Mouse (Mus musculus) embryonic facial prominence, embryonic 12.5 days (tissue): ENCODE measurements at regions not wholly inside any gene's neighbourhood (a gene's known extent, or its start where the extent isn't known, plus 50 kb on each side); places are given as distances from the start of the nearest gene placed in this dataset.

Experiments
- ATAC-seq: fragments of 200-750 bp; cut with Nextera tagmentation; 2 replicates; pipeline ENCODE4 v1.8.0; 2017; ENCODE audit not compliant: insufficient number of reproducible peaks, insufficient read depth, low FRiP score, low TSS enrichment
- H3K27ac ChIP-seq: fragments of 300-500 bp; sonication (generic); 2 replicates; pipeline ENCODE4 v1.5.1; 2016; ENCODE audit warnings: mild to moderate bottlenecking
- H3K27me3 ChIP-seq: fragments of 300-500 bp; sonication (generic); 2 replicates; pipeline ENCODE4 v1.6.1; 2016; ENCODE audit warnings: mild to moderate bottlenecking, moderate library complexity
- H3K36me3 ChIP-seq: fragments of 300-500 bp; sonication (generic); 2 replicates; pipeline ENCODE4 v1.6.1; 2016; ENCODE audit warnings: mild to moderate bottlenecking
- H3K4me1 ChIP-seq: fragments of 300-500 bp; sonication (generic); 2 replicates; pipeline ENCODE4 v1.6.1; 2016
- H3K4me2 ChIP-seq: fragments of 300-500 bp; sonication (generic); replicated peaks from 2 replicates; pipeline ENCODE4 v1.6.1; 2016; ENCODE audit warnings: mild to moderate bottlenecking, moderate library complexity
- H3K4me3 ChIP-seq: fragments of 300-500 bp; sonication (generic); 2 replicates; pipeline ENCODE4 v1.5.1; 2016; ENCODE audit warnings: mild to moderate bottlenecking
- H3K9ac ChIP-seq: fragments of 300-500 bp; sonication (generic); 2 replicates; pipeline ENCODE4 v1.6.1; 2016; ENCODE audit warnings: mild to moderate bottlenecking, moderate library complexity
- H3K9me3 ChIP-seq: fragments of 300-500 bp; sonication (generic); 2 replicates; pipeline ENCODE4 v1.6.1; 2016; ENCODE audit warnings: mild to moderate bottlenecking, moderate library complexity
- WGBS: fragments of 180-500 bp; shearing (Covaris S2); methylation state at CpG from one replicate; pipeline ENCODE4 v1.1.7; 2016; 5-methylcytosine and 5-hydroxymethylcytosine counted together

- Histone ChIP-seq H3K4me3 (no peak overlapping the region), H3K4me1 (no peaks in the 10 kb centered on the region), H3K36me3 (no peaks in the 10 kb centered on the region), H3K27me3 (no peaks in the 10 kb centered on the region), H3K27ac (no peak overlapping the region), H3K9me3 (no peaks in the 10 kb centered on the region), H3K9ac (no peak overlapping the region), H3K4me2 (no peak overlapping the region)
- 92% methylated on average over 37 of the region's 37 CpGs for WGBS
- ATAC-seq: no peak
Observed at GRCm38 (mm10) chr3:9959716-9960661, 127.9 kb upstream of the Gm9833 start.

DNA sequence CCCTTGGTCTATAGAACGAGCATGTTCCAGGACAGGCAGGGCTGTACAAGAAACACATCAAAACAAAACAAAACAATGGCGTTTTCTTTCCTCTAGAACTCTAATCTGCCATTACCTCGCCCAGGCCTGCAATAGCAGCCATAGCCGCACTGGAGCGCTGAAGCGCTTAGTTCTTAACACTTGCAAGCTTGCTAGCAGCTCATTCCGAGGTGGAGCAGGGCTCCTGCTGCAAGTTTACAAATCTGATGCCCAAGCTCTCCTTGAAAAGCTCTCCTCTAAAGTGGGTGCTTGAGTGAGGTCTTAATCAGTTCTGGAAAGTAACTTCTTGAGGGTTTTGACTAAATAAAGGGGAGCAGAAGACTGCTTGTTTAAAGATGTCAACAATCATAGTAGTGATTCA lies 127.2 kb upstream of the Gm9833 start:
- no peaks in the 10 kb centered on the region for H3K4me1 ChIP-seq

More for the DNA sequence above, 127.2 kb upstream of the Gm9833 start:
- H3K4me3 ChIP-seq: no peak overlapping the region
- no peaks in the 10 kb centered on the region for H3K27me3 ChIP-seq
- WGBS: 64% methylated on average over 7 of the region's 7 CpGs
- no peak overlapping the region for H3K27ac ChIP-seq
- H3K4me2 ChIP-seq: no peak overlapping the region
- no peak overlapping the region for H3K9ac ChIP-seq
- ATAC-seq: no peak
- H3K9me3 ChIP-seq: no peaks in the 10 kb centered on the region
- no peaks in the 10 kb centered on the region for H3K36me3 ChIP-seq
